8 mouse cellular contexts compared by ENCODE assay signal in the genomic region with DNA sequence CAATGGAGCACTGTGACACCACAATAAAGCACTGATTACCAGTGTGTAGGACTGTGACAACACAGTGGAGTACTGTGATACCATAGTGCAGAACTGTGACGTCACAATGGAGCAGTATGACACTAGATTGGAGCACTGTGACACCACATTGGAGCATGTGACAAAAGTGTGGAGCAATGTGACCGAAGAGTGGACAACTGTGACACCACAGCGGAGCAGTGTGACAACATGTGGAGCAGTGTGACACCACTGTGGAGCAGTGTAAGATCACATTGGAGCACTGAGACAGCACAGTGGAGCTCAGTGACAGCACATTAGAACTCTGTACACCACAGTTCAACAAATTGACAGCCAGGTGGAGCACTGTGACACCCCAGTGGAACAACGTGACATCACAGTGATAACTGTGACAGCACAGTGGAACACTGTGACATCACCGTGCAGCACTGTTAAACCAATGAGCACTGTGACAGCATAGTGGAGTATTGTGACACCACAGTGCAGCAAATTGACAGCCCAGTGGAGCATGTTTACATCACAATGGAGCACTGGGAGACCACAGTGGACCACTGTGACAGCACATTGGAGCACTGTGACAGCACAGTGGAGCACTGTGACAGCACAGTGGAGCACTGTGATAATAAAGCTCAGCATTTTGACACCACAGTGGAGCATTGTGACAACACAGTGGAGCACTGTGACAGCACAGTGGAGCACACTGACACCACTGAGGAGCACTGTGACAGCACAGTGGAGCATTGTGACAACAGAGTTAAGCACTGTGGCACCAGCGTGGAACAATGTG.
DNase-seq lines count a peak whose midpoint lies in the region; ATAC-seq and TF ChIP-seq lines count a peak whose summit lies in the region.

No protein-coding gene starts in this region.

- WGBS in thymus, adult 2 months, result 59% methylated on average over 6 of the region's 6 CpGs
- WGBS in forebrain, embryonic 13.5 days, result 58% methylated on average over 6 of the region's 6 CpGs
- 53% methylated on average over 6 of the region's 6 CpGs for WGBS in intestine, embryonic 15.5 days
- WGBS in midbrain, embryonic 16.5 days, result 63% methylated on average over 6 of the region's 6 CpGs

- H3K4me2 ChIP-seq in forebrain, embryonic 13.5 days, result no peak overlapping the region
- no peak overlapping the region for H3K4me2 ChIP-seq in intestine, embryonic 15.5 days (replicated peaks)
- no peak overlapping the region for H3K4me2 ChIP-seq in midbrain, embryonic 16.5 days (ENCODE audit: low read length)

- H3K9me3 ChIP-seq in forebrain, embryonic 13.5 days (replicated peaks), result peaks cover 78% of the 10 kb centered on the region
- H3K9me3 ChIP-seq in intestine, embryonic 15.5 days, result peaks cover 18% of the 10 kb centered on the region
- H3K9me3 ChIP-seq in midbrain, embryonic 16.5 days (replicated peaks; ENCODE audit: control insufficient read depth, low read length, poor library complexity, severe bottlenecking), result peaks cover 65% of the 10 kb centered on the region

- H3K27me3 ChIP-seq in thymus, adult 2 months (ENCODE audit: control insufficient read depth, insufficient read depth, low read length), result no peaks in the 10 kb centered on the region
- H3K27me3 ChIP-seq in forebrain, embryonic 13.5 days, result no peaks in the 10 kb centered on the region
- no peaks in the 10 kb centered on the region for H3K27me3 ChIP-seq in intestine, embryonic 15.5 days (replicated peaks)
- H3K27me3 ChIP-seq in midbrain, embryonic 16.5 days (ENCODE audit: control insufficient read depth, insufficient read depth, low read depth, low read length), result no peaks in the 10 kb centered on the region

- DNase-seq in thymus, postnatal 14 days, result peak; percentile 3
- DNase-seq in thymus, adult 2 months, result no peak
- DNase-seq in adrenal gland, postnatal 36 days, result no peak
- DNase-seq in T-cell, adult 2 months (ENCODE audit: low spot score), result no peak
- DNase-seq in left cerebral cortex, adult 18-20 months (ENCODE audit: low spot score in 2 of 2), result no peak

- no peaks in the 10 kb centered on the region for H3K36me3 ChIP-seq in thymus, adult 2 months (ENCODE audit: control insufficient read depth, insufficient read depth, low read length)
- no peaks in the 10 kb centered on the region for H3K36me3 ChIP-seq in forebrain, embryonic 13.5 days (ENCODE audit: poor library complexity, severe bottlenecking)
- no peaks in the 10 kb centered on the region for H3K36me3 ChIP-seq in intestine, embryonic 15.5 days
- H3K36me3 ChIP-seq in midbrain, embryonic 16.5 days (ENCODE audit: control insufficient read depth, insufficient read depth, low read length), result no peaks in the 10 kb centered on the region

- H3K4me1 ChIP-seq in thymus, adult 2 months (replicated peaks; ENCODE audit: control insufficient read depth, insufficient read depth, low read length), result no peaks in the 10 kb centered on the region
- no peaks in the 10 kb centered on the region for H3K4me1 ChIP-seq in forebrain, embryonic 13.5 days
- no peaks in the 10 kb centered on the region for H3K4me1 ChIP-seq in intestine, embryonic 15.5 days (replicated peaks)
- no peaks in the 10 kb centered on the region for H3K4me1 ChIP-seq in midbrain, embryonic 16.5 days (ENCODE audit: control insufficient read depth, insufficient read depth, low read length)

- peak; percentile 19 for ATAC-seq in forebrain, embryonic 13.5 days
- peak; percentile 37 for ATAC-seq in intestine, embryonic 15.5 days
- ATAC-seq in midbrain, embryonic 16.5 days, result peak; percentile 36

- TF ChIP-seq POLR2A in thymus, adult 2 months (IDR thresholded peaks at IDR 0.05; ENCODE audit: control insufficient read depth, extremely low read depth, insufficient read depth, low read length, poor library complexity), result no peak

- no peak overlapping the region for H3K4me3 ChIP-seq in thymus, adult 2 months (ENCODE audit: control insufficient read depth, insufficient read depth, low read length)
- H3K4me3 ChIP-seq in forebrain, embryonic 13.5 days, result no peak overlapping the region
- H3K4me3 ChIP-seq in intestine, embryonic 15.5 days (replicated peaks), result no peak overlapping the region
- H3K4me3 ChIP-seq in midbrain, embryonic 16.5 days (ENCODE audit: low read depth, low read length), result no peak overlapping the region

- TF ChIP-seq CTCF in thymus, adult 2 months (IDR thresholded peaks at IDR 0.05; ENCODE audit: borderline replicate concordance, control insufficient read depth, extremely low read depth, insufficient read depth, low read length, poor library complexity), result no peak

- H3K27ac ChIP-seq in thymus, adult 2 months (ENCODE audit: control insufficient read depth, insufficient read depth, low read length), result no peak overlapping the region
- no peak overlapping the region for H3K27ac ChIP-seq in forebrain, embryonic 13.5 days
- no peak overlapping the region for H3K27ac ChIP-seq in intestine, embryonic 15.5 days
- no peak overlapping the region for H3K27ac ChIP-seq in midbrain, embryonic 16.5 days (ENCODE audit: low read length)

- no peak overlapping the region for H3K9ac ChIP-seq in forebrain, embryonic 13.5 days
- no peak overlapping the region for H3K9ac ChIP-seq in intestine, embryonic 15.5 days
- no peak overlapping the region for H3K9ac ChIP-seq in midbrain, embryonic 16.5 days (ENCODE audit: low read depth, low read length)
